Mouse (Mus musculus) yolk sac, embryonic 10.5 days (tissue): ENCODE measurements around the gene Pom121.
"Not testable (repeated sequence)": the region's sequence is repeated elsewhere in the genome, so short reads cannot be mapped to it uniquely, and the experiment has no call there.

Source experiments
- DNase-seq: peaks from one replicate; pipeline ENCODE4 v3.0.0-alpha.2; 2017; ENCODE audit warnings: low spot score

The Pom121 gene

DNA sequence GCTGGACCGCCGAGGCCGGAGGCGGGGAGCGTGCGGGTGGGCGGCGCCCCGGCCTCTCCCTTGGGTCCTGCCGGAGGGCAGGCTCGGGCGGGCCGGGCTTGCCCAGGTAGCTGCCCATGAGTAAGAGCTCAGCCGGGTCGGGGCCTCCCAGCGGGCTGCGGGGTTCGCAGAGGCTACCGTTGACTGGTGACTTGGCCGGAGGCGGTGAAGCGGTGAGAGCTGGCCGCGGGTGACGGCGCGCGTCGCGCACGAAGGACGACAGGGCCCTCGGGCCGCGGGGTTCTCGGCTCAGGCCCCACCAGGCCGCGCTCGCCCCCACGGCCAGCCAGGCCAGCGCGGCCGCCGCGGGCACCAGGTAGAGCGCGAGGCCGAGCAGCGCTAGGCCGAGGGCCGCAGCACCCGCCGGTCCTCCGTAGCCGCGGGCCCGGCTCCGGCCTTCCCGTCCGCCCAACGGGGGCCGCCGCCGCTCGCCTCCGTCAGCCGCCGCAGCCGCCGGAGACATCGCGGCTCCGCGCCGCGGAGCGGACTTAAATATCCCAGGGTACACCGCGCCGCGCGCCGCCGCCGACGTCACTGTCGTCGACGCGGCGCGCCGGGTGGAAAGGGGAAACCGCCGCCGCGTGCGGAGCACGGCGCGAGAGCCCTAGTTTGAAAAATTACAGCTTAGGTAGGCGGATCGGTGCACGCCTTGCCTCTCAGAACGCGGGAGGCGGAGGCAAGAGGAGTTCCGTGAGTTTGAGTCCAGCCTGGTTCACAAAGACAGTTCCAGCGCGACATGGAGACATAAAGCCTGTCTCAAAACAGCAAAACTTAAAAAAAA lies at the start of gene Pom121:
TSS of gene Pom121 (minus strand) at position 543 of the 820 bp plus-strand sequence.
- DNase-seq = peak; percentile 84

DNA sequence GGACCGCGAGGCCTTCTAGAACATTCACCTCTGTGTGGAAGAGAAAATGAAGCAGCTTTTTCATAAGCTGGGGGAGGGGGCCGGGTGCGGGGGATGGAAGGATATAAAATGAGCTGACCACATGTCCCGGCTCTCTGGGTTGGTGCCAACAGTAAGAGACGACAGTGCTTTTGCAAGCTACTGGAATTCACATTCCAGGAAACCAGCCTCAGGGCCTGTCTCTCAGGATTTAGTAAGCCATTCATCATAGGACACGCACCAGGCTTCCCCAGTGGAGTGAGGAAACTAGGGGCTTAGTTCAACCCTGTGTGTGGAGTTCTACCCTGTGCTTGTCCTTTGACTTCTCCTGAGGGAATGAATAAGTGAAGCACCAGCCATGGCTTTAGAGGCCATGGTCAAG lies 48.1 kb upstream of the Pom121 start:
- no peak for DNase-seq

DNA sequence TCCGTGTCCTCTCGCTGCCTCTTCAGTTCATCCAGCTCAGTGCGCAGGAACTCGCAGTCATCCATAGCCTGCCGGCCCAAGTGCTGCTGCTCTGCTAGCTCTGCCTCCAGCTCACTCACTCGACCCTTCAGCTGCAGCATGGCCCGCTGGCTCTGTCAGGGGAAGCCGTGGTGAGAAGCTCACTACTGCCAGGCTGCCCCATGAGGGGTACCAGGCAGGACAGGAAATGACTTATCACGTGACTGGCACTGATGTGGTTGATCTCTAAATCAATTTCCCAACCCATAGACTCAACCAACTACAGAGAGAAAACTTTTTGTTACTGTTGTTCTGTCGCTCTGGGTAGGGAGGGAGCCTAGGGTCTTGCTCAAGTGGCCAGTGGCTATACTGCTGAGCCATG lies 40.7 kb upstream of the Pom121 start:
- no peak for DNase-seq

DNA sequence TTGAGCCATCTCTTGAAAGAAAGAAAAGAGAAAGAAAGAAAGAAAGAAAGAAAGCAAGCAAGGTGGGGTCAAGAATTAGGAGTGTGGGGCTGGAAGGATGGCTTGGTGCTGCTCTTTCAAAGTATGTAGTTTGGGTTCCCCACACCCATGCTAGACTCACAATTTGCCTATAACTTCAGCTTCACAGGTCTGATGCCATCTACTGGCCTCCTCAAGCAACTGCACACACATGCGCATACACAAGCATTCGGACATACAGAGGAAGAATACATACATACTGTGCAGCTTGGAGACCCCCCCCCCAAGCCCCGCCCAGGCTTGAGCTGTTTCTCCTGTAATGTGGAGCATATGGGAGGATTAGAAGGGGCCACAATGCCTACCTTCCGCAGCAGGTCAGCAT lies 39.5 kb upstream of the Pom121 start:
- DNase-seq = no peak

DNA sequence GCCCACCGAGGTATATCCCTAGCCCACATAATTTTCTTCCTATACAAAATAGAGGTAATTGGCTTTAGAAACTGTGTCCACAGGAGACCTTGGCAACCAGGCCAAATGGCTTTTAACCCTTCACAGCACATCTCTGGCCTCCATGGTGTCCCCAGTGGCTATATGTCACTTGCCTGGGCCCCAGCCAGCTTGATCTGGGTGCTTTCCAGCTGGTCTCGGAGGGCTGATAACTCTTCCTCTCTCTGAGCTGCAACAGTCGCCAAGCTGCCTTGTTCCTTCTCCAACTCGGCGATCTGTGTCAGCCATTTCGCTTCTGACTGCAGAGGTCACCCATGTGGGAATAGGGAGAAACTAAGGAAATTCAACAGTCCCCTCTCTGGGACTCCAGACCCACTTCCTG lies 36.8 kb upstream of the Pom121 start:
- DNase-seq = no peak

DNA sequence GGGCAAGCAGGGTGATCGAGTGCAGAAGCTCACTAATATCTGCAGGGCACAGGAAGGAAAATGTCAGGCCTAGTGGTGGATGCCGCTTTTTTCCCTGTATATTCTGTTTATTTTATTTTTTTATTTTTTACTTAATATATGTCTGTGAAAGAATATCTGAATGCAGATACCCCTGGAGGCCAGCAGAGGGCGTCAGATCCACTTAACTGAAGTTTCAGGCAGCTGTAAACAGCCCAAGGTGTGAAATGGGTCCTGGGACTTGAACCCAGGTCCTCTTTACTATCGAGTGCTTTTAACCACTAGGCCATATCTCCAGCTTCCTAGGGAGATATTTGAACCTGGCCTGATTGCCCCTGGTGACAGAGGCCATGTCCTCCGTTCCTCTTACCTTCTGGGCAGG lies 34.4 kb upstream of the Pom121 start:
- DNase-seq = no peak

DNA sequence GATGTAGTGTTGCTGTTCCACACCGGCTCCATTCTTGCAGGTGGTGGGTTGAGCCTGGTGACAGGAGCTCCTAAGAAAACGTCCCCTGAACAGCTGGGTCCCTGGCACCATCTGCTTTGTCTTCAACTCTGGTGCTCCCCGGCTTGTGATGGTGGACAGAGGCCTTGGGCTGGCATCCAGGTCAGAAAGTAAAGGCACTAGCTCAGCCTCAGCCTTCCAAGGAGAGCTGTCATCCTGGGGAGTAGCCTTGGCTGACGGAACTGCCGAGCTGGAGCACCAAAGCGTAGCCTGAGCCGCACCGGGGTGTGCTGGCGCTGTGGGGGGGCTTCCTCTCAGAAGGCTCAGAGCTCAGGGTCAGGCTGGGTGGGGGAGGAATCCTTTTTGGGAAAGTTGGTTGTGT lies 15.9 kb upstream of the Pom121 start:
- DNase-seq = no peak

DNA sequence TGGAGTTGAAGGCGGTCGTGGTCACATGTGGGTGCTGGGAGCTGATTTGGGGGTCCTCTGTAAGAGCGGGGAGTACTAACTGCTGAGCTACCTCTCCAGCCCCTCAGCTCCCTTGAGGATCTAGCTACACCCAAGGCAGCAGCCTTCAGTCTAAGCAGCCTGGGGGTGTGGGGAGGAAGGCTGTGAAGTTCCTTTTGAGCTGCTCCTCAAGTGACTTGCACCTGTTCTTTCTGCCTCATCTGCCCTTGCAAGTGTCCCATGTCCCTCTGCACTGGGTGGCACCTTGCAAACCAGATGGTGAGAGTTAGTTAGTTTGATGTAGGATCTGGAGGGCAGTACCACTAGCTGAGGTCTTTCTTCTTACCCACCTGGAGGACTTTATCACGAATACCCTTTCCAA lies 13.8 kb upstream of the Pom121 start:
- DNase-seq = no peak

DNA sequence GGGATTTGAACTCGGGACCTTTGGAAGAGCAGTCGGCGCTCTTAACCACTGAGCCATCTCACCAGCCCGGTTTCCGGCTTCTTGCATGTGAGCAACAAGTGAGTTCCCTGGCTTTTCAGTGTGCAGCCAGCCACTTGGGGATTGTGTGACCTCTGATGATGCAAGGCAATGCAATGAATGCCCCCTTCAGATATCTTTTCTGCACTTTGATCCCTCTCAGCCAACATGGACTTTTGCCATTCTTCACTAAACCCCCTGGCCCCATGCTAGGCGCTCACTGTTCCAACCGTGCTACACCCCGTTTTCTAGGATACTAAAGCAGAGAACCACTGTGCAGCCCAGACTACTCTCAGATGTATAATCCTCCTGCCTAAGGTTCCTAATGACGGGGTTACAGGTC lies 11.1 kb upstream of the Pom121 start:
- DNase-seq = peak; percentile 18

DNA sequence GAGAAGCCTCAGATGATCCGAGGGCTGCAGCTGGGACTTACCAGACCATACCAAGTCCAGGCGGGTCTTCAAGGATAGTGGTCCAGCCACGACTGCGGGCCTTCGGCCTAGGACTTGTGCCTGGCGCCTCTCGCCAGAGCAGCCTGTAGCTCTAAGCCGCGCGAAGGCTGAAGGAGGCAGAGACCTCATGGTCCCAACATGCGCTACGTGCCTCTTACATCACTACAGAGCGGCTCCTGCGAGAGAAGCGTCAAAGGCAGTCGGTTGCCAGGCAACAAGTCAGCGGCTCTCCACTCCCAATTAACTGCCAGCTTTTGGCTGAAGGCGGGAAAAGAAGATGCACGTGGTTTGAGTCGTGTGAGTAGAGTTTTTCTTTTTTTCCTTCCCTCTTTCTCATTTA lies 10.3 kb upstream of the Pom121 start:
- no peak for DNase-seq

DNA sequence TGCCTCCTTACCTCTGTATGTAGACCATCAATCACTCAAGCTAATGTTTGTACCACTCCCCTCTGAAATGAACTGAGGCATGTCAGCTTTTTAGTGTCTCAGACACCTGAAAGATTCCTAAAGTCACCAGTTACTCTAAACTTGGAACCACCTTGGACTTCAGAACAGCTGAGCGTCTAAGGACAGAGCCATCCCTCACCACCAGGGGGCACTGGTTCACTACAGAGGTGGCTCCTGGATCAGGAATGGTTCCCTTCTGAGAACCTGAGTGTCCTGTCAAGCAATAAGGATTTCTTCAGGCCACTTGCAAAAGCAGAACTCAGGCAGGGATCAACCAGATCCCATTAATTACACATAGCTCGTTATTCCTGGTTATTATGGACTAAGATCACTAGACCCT lies 5.9 kb upstream of the Pom121 start:
- peak; percentile 39 for DNase-seq

DNA sequence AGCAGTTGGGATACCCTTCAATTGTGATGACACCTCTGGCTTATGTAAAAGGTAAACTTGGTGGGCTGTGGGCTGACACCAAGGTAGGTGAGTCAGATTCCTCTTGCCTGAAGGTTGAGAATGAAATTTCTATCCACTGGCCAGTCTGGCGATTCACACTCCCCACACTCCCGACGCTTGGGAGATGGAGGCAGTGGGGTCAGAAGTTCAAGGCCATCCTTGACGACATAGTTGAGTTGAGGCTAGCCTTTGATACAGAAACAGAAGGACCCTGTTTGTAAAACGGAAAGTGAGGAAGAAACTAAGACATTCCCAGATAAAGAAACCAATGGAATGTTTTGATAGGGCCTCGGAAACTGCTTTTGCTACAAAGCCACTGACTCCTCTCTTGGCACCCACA lies 5.0 kb upstream of the Pom121 start:
- no peak for DNase-seq

DNA sequence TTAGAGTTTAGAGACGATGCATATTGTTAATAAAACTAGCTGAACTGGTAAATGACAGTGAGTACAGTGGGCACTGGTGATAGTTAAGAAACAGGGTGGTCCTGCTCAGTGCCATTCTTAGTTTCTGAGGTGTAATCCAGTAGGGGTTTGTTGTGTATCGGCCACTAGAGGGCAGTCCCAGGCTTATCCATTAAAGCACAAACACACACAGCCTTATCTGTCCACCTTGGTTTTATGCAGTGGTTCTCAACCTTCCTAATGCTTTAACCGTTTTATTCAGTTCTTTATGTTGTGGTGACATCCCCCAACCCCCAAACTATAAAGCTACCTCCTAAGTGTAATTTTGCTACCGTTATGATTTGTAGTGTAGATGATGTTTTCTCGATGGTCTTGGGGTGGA lies 1.5 kb upstream of the Pom121 start:
- peak; percentile 21 for DNase-seq

DNA sequence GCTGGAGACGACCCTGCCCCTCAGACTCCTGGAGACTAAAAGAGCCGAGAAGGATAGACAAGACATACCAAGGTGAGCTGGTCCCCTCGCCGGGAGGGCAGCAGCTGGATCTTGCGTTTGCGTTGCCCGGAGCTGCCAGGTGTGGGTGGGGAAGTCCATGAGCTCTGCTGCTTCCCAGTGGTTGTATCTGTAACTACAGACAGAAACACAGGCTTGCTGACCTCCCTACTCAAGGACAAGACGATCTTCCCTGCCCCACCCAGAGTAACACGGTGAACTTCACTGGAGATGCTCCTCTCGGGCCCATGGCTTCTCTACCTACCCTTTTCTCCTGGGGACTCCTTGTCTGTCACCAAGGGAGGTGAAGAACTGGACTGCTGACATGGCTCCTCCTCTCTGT lies 10.6 kb downstream of the Pom121 start:
- DNase-seq = no peak

DNA sequence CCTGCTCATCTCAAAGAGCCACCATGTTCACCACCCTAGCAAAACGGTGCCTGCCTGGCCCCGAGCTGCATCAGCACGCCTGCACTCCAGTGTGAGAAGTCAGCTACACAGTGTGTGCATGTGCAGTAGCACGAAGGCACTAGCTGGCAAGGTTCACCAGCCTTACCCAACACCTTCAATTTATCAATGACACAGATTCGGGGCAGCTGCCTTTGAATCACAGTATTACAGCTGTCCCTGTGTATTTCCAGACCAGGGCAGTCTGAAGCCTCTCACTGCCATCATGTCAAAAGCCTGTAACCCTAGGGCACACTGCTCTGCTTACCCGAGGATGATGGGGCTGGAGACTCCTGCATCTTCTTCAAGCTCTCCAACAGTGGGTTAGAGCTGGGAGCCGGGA lies 11.6 kb downstream of the Pom121 start:
- no peak for DNase-seq

DNA sequence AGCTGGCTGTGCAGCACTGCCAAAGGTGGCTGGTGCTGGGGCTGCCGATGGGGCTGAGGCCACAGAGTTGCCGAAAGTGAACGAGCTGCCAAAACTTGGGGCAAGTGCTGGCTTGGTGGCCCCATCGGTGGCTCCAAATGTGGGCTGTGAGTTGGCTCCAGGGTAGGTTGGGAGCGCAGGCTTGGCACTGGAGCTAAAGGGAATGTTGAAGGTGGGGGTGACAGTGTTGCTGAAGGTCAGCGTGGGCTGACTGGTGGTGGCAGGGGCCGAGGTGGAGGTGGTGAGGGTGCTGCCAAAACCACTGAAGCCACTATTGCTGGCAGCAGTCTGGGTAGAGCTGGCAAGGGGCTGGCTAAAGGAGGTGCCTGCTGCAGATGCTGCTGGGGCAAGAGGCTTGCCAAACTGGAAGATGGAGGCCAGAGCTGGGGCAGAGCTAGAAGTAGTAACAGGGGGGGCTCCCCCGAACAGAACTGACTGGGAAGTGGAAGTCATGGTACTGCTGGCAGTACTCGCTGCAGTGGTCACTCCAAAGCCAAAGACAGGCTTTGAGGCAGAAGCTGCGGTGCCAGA lies 12.9 kb downstream of the Pom121 start:
- no peak for DNase-seq

DNA sequence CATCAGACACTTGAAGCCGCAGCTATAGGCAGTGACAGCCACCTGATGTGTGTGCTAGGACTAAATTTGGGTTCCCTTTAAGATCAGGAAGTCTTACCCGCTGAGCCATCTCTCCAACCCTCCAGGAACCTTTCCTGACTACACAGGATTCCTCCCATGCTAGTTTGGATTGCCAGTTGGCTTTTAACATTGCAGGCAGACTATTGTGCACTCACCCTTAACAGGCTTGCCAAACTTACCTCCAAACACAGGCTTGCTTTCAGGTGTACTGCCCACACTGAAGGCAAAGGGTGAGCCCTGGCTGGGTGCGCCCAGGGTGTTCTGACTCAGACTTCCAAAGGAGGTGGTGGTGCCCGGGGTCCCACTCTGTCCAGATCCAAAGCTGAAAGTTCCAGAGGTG lies 13.7 kb downstream of the Pom121 start:
- no peak for DNase-seq

DNA sequence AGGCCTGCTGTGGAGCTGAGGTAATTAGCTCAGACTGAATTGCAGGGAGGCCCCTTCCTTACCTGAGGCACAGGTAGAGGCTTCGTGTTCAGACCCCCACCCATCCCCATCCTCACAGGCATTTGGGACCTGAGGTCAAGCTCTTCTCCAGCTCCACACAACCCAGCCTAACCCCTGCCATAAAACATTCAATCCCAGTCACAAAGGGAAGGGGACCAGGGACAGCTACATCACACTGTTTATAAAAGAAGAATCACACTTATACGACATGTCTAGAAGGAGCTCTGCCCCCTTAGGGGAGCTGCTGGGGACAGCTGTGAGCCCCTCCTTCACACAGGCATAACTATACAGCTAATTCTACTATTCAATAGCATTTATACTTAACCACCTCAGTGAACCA lies 18.0 kb downstream of the Pom121 start:
- no peak for DNase-seq

DNA sequence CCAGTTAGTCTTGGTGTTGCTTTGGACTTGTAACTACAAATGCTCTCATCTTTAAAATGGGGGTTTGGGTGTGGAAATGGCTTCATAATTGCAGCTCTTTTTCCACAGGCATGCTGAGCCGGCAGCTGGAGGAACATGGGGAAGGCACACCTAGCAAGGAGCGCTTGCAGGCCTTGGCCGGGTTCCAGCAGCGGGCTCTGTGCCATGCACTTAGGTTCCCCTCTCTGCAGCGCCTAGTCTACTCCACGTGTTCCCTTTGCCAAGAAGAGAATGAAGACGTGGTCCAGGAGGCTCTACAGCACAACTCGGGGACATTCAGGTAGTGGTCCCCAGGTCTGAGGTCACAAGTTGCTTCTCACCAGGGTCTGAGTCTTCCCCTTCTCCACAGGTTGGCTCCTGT lies 19.2 kb downstream of the Pom121 start:
- no peak for DNase-seq

DNA sequence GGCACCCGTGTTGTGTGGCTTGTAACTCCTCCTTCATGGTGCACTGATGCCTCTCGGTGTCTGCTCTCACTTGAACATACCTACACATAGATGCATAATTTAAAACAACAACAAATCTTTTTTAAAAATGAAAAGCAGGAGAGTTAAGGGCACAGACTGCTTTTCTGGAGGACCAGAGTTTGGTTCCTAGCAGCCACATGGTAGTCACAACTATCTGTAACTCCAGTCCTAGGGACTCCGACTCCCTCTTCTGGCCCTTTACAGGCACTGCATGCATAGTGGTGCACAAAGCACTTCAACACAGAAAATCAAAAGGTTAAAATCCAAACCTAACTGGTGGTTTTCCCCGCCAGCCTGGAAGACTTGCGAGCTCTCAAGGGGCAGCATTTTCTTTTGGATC lies 20.7 kb downstream of the Pom121 start:
- no peak for DNase-seq

DNA sequence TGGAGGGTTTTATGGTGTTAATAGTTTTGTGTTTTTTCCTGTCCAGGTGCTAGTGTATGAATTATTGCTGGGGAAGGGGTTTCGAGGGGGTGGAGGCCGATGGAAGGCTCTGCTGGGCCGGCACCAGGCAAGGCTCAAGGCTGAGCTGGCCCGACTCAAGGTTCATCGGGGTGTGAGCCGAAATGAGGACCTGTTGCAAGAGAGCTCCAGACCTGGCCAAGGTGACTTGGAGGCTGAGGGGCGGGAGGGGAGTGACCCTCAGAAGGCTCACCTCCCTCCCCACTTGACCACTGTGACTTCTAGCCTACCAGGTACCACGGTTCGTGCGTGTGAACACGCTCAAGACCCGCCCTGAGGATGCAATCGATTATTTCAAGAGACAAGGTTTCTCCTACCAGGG lies 23.2 kb downstream of the Pom121 start:
- no peak for DNase-seq

DNA sequence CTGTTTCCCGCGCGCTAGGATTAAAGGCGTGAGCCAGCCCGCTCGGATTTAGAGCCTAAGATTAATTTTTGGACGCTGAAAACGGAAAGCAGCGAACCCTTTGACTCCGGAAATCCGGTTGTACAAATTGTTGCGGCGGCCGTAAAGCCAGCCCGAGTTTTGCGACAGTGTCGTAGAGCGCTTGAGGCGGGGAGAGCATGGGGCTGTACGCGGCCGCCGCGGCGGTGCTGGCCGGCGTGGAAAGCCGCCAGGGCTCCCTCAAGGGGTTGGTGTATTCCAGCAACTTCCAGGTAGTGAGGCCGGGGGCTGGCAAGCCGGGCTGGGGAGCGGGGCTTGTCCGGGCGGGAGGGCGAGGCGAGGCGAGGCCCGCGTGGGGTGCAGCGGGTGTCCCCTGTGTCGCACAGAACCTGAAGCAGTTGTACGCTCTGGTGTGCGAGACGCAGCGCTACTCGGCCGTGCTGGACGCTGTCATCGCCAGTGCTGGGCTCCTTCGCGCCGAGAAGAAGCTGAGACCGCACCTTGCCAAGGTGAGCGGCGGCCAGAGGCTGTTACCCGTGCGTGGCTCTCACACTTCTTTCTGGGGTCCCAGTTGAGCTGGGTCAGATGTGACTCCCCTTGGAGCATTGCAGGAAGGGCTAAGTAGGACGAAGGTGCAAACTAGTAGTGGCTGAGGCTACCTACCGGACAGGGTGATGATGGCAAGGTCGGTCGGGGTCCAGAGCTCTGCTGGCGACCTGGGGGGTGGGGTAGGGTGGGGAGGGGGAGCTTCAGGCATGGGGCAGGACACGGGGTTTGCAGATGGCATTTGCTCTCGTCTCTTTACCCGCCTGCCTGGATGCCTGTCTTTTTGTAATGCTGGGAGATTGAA lies 24.3 kb downstream of the Pom121 start, which contains the start of gene Nsun5:
TSS of gene Nsun5 (plus strand) at position 167 of the 868 bp plus-strand sequence.
- peak; percentile 93 for DNase-seq

DNA sequence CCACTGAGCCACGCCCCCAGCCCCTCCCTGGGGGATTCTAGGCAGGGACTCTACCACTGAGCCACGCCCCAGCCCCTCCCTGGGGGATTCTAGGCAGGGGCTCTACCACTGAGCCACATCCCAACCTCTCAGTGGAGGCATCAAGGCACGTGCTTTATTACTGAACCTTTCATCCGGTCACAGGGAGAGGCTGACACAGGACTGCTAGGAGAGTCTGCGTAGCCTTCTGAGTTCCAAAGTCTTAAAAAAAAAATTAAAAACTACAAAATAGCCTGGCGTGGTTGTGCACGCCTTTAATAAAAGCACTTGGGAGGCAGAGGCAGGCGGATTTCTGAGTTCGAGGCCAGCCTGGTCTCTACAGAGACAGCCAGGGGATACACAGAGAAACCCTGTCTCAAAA lies 25.1 kb downstream of the Pom121 start:
- not testable (repeated sequence) for DNase-seq
